Mouse (Mus musculus) gonadal fat pad, adult 2 months (tissue): ENCODE data around the gene Gm47985. TPM values are rescaled to one million over a fixed set of nuclear protein-coding genes. Genes with fewer than 3 reads are reported as not detected.

Experiments used
- DNase-seq: peaks from one replicate; pipeline ENCODE4 v3.0.0-alpha.2; 2012; ENCODE audit warnings: low read depth
- polyA plus RNA-seq: library from polyadenylated mRNA; depleted of rRNA; stranded (reverse); fragments of >200 nt; gene quantifications from 2 replicates; pipeline ENCODE4 v1.2.3, GENCODE M21; 2012; rRNA removed

The Gm47985 gene
- polyA plus RNA-seq, 1 experiment = 0.61 TPM

GRCm38 (mm10) chr1:151219045-151219444 is 36.7 kb downstream of the Gm47985 start:
- no peak for DNase-seq

GRCm38 (mm10) chr1:151220098-151220497 is 37.8 kb downstream of the Gm47985 start:
- DNase-seq = no peak

- no peak for DNase-seq
Observed at GRCm38 (mm10) chr1:151222561-151223267, 40.4 kb downstream of the Gm47985 start.

GRCm38 (mm10) chr1:151223377-151223776 is 41.0 kb downstream of the Gm47985 start:
- no peak for DNase-seq

GRCm38 (mm10) chr1:151224536-151224935 is 42.2 kb downstream of the Gm47985 start:
- no peak for DNase-seq

- no peak for DNase-seq
Observed at GRCm38 (mm10) chr1:151227506-151227905, 45.2 kb downstream of the Gm47985 start.

- no peak for DNase-seq
Observed at GRCm38 (mm10) chr1:151228320-151228989, 46.1 kb downstream of the Gm47985 start.

- no peak for DNase-seq
Observed at GRCm38 (mm10) chr1:151232346-151232745, 50.0 kb downstream of the Gm47985 start.

- DNase-seq = no peak
Observed at GRCm38 (mm10) chr1:151233756-151234155, 51.4 kb downstream of the Gm47985 start.

Other genes starting within 250 kb of the Gm47985 start
- gene Hmcn1, start 189.1 kb upstream of the Gm47985 start, polyA plus RNA-seq = 2.9 and 3.0 TPM in 2 replicates
- gene Gm8947, start 9.8 kb downstream of the Gm47985 start, polyA plus RNA-seq = 0.55 and 1.9 TPM in 2 replicates
- 0.65 and 0.72 TPM in 2 replicates for gene Gm47995, start 15.9 kb downstream of the Gm47985 start, polyA plus RNA-seq
- 0.85 TPM in 1 of 2 replicates, not detected in the other for gene 3110040M04Rik, start 21.6 kb downstream of the Gm47985 start, polyA plus RNA-seq
- 0.31 and 0.41 TPM in 2 replicates for gene Gm47996, start 27.6 kb downstream of the Gm47985 start, polyA plus RNA-seq
- 96.9 and 154 TPM in 2 replicates for gene Ivns1abp, start 161.9 kb downstream of the Gm47985 start, polyA plus RNA-seq
- gene Swt1, start 245.9 kb downstream of the Gm47985 start, polyA plus RNA-seq = 6.9 and 10.6 TPM in 2 replicates
- 13.3 and 14.7 TPM in 2 replicates for gene Trmt1l, start 246.0 kb downstream of the Gm47985 start, polyA plus RNA-seq